Mouse (Mus musculus) bone marrow, adult 2 months (tissue): ENCODE measurements around the gene Ttll13.

ENCODE experiments used
- CTCF ChIP-seq: fragments of 200-500 bp; IDR thresholded peaks from 2 replicates; pipeline ENCODE4 v1.5.1; 2011; ENCODE audit warnings: low read length, control low read depth; ENCODE audit not compliant: control insufficient read depth, insufficient read depth
- POLR2A ChIP-seq: fragments of 200-500 bp; IDR thresholded peaks from 2 replicates; pipeline ENCODE4 v1.6.1; 2011; ENCODE audit warnings: low read depth, mild to moderate bottlenecking, control low read depth, low read length, borderline replicate concordance; ENCODE audit not compliant: control insufficient read depth

DNA sequence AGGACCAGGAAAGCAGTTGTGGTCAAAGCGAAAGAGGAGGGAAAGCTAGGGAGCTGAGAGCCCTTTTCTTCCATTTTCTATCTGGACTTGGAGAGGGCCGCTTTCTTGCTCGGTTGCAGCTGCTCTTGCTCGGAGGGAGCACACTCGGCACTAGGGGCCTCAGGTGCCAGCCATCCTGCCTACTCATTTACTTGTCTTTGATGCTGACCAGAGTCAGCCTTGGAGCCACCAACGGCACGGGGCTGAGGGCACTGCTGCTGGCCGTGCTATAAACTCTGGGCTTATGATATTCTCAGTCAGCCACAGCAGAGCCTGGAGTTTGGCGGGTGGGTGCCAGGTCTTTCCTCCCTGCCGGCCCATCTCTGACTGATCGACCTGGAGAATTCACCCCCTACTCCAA is 47.3 kb upstream of the Ttll13 start:
- TF ChIP-seq POLR2A = peak; percentile 43; the same call in 1 of the 2 replicates
- 0 out of 2 replicates have a peak, but pooled peaks have one; percentile 1 for TF ChIP-seq CTCF
